Mouse (Mus musculus): ENCODE data around the gene Lbhd1. TPM values are rescaled to one million over a fixed set of nuclear protein-coding genes. Genes with fewer than 3 reads are reported as not detected.
A peak's percentile ranks its signal among the peaks of the same experiment; 100 is the strongest.
"Not testable (repeated sequence)": the region's sequence is repeated elsewhere in the genome, so short reads cannot be mapped to it uniquely, and the experiment has no call there.

The Lbhd1 gene
- polyA plus RNA-seq, 1 experiment from 2014 or later = 44.8 TPM

GRCm38 (mm10) chr19:8875031-8875430 is 8.5 kb upstream of the Lbhd1 start:
- H3K9ac ChIP-seq = no peak overlapping the region
- no peak overlapping the region for H3K27ac ChIP-seq
- no peaks in the 10 kb centered on the region for H3K9me3 ChIP-seq (replicated peaks)
- H3K27me3 ChIP-seq = no peaks in the 10 kb centered on the region
- ATAC-seq (replicated peaks; ENCODE audit: insufficient number of reproducible peaks, insufficient read depth, low FRiP score, low read depth) = no peak
- no peak overlapping the region for H3K4me2 ChIP-seq
- peaks cover 41% of the 10 kb centered on the region for H3K36me3 ChIP-seq
- H3K4me3 ChIP-seq = no peak overlapping the region
- peaks cover 19% of the 10 kb centered on the region for H3K4me1 ChIP-seq (replicated peaks)
- 88% methylated on average over 7 of the region's 7 CpGs for WGBS

- peak within 1 kb of the TSS; percentile 89 for H3K27ac ChIP-seq
- WGBS = under 1% methylated on average over 42 of the region's 42 CpGs
- H3K4me2 ChIP-seq = peak within 1 kb of the TSS; percentile 84
- H3K36me3 ChIP-seq = peaks cover 17% of the 10 kb centered on the region
- peaks cover 15% of the 10 kb centered on the region for H3K4me1 ChIP-seq (replicated peaks)
- no peaks in the 10 kb centered on the region for H3K27me3 ChIP-seq
- peak; percentile 94 for ATAC-seq (replicated peaks; ENCODE audit: insufficient number of reproducible peaks, insufficient read depth, low FRiP score, low read depth)
- H3K9me3 ChIP-seq (replicated peaks) = no peaks in the 10 kb centered on the region
- H3K9ac ChIP-seq = peak within 1 kb of the TSS; percentile 75
- peak within 1 kb of the TSS; percentile 79 for H3K4me3 ChIP-seq
These were observed 3.1 kb upstream of the Lbhd1 start, which contains the start of gene Uqcc3 for GRCm38 (mm10) chr19:8880311-8881033. Uqcc3 (minus strand) TSS chr19:8880923.

- Histone ChIP-seq H3K27ac (peak overlapping the region; percentile 89), H3K4me3 (peak overlapping the region; percentile 79), H3K9me3 (replicated peaks) (no peaks in the 10 kb centered on the region), H3K36me3 (peaks cover 11% of the 10 kb centered on the region; the same call in 1 of the 2 replicates), H3K4me1 (replicated peaks) (peaks cover 15% of the 10 kb centered on the region), H3K4me2 (peak overlapping the region; percentile 84), H3K9ac (peak overlapping the region; percentile 75), H3K27me3 (no peaks in the 10 kb centered on the region)
- no peak for ATAC-seq (replicated peaks; ENCODE audit: insufficient number of reproducible peaks, insufficient read depth, low FRiP score, low read depth)
- WGBS = 9% methylated on average over 3 of the region's 3 CpGs
These were observed 2.5 kb upstream of the Lbhd1 start for GRCm38 (mm10) chr19:8881034-8881392.

DNA sequence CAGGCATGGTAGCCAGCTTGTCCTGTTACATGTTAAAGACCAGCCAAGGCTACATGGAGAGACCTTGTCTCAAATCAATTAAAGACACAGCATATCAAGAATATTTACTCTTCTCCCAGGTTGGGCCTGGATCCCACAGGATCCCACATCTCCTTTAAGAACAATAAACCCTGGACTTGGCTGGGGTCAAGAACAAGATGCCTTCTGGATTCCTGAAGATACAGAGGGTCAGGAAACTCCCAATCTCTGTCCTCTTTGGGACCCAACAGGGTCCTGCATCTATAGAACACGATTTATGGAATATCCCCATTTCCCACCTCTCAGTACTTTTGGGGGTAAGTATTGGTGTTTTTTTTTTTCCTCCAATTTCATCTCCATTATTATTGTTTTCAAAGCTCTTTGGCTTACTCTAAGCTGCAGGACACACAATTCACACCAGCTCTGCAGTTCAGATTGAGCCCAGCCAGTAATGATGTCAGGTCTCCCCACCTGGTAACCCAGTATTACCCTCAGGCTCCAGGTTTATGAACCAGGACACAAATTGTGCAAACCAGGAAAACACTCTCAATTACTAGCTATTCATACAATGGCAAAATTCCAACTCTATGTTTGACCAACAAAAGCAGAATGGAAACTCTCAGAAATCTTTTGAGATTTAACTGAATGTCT is 3.5 kb downstream of the Lbhd1 start:
- Histone ChIP-seq H3K9me3 (replicated peaks) (no peaks in the 10 kb centered on the region), H3K4me3 (no peak overlapping the region), H3K36me3 (peaks cover 9% of the 10 kb centered on the region; the same call in 1 of the 2 replicates), H3K9ac (no peak overlapping the region; the same call in 1 of the 2 replicates), H3K4me2 (no peak overlapping the region), H3K27me3 (no peaks in the 10 kb centered on the region), H3K27ac (no peak overlapping the region), H3K4me1 (replicated peaks) (peaks cover 7% of the 10 kb centered on the region)
- no peak for ATAC-seq (replicated peaks; ENCODE audit: insufficient number of reproducible peaks, insufficient read depth, low FRiP score, low read depth)
- WGBS = 45% methylated on average over 1 of the region's 1 CpGs

DNA sequence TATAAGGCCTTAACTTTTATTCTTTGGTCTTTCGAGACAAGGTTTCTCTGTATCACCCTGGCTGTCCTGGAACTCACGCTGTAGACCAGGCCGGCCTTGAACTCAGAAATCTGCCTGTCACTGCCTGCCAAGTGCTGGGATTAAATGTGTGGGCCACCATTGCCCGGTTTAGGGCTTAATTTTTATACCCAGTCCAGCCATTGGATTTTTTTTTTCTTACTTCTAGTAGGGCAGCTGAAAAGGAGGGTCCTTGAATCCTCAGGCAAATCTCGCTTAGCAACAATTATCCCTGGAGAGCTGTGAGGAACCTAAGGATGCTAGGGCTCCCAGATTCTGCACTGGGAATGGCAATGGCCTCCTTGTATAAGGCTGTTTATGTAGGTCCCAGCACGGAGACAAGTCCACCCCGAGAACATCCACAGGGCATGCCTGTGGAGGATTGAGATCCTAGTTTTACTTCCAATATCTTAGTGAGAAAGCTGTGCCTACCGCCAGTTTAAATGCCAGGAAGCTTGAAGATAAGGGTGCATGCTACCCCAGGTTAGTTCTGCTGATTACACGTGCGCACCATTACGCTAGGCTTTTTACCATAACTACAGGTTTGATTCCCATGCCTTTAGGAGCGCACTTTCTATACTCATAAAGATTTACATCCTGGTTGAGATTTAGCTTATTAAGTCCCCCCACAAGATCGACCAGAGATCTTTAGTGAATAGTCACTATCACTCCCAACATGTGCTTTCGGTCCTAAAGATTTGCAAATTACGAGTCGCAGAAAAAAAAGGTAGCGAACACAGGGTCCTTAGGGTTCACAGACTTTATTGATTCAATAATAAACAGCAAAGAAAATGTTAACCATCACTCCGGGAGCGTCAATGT is 4.3 kb downstream of the Lbhd1 start:
- no peaks in the 10 kb centered on the region for H3K9me3 ChIP-seq (replicated peaks)
- H3K27ac ChIP-seq = peak overlapping the region; percentile 86
- peak overlapping the region; percentile 86 for H3K9ac ChIP-seq
- ATAC-seq (replicated peaks; ENCODE audit: insufficient number of reproducible peaks, insufficient read depth, low FRiP score, low read depth) = no peak
- WGBS = 16% methylated on average over 19 of the region's 19 CpGs
- H3K4me3 ChIP-seq = peak overlapping the region; percentile 84
- peaks cover 9% of the 10 kb centered on the region; the same call in 1 of the 2 replicates for H3K36me3 ChIP-seq
- H3K27me3 ChIP-seq = no peaks in the 10 kb centered on the region
- peak overlapping the region; percentile 81 for H3K4me2 ChIP-seq
- peaks cover 7% of the 10 kb centered on the region for H3K4me1 ChIP-seq (replicated peaks)

- H3K36me3 ChIP-seq = peaks cover 9% of the 10 kb centered on the region; the same call in 1 of the 2 replicates
- no peaks in the 10 kb centered on the region for H3K27me3 ChIP-seq
- H3K27ac ChIP-seq = peak within 1 kb of the TSS; percentile 86
- H3K4me2 ChIP-seq = peak within 1 kb of the TSS; percentile 81
- peaks cover 12% of the 10 kb centered on the region for H3K4me1 ChIP-seq (replicated peaks)
- under 1% methylated on average over 58 of the region's 58 CpGs for WGBS
- H3K9ac ChIP-seq = peak within 1 kb of the TSS; percentile 86
- H3K9me3 ChIP-seq (replicated peaks) = no peaks in the 10 kb centered on the region
- peak within 1 kb of the TSS; percentile 84 for H3K4me3 ChIP-seq
- peak; percentile 93 for ATAC-seq (replicated peaks; ENCODE audit: insufficient number of reproducible peaks, insufficient read depth, low FRiP score, low read depth)
These were observed 5.2 kb downstream of the Lbhd1 start, which contains the start of the genes 1810009A15Rik and Gm49416 for GRCm38 (mm10) chr19:8888511-8889385. 1810009A15Rik (plus strand) TSS chr19:8888853. Gm49416 (plus strand) TSS chr19:8888926.

DNA sequence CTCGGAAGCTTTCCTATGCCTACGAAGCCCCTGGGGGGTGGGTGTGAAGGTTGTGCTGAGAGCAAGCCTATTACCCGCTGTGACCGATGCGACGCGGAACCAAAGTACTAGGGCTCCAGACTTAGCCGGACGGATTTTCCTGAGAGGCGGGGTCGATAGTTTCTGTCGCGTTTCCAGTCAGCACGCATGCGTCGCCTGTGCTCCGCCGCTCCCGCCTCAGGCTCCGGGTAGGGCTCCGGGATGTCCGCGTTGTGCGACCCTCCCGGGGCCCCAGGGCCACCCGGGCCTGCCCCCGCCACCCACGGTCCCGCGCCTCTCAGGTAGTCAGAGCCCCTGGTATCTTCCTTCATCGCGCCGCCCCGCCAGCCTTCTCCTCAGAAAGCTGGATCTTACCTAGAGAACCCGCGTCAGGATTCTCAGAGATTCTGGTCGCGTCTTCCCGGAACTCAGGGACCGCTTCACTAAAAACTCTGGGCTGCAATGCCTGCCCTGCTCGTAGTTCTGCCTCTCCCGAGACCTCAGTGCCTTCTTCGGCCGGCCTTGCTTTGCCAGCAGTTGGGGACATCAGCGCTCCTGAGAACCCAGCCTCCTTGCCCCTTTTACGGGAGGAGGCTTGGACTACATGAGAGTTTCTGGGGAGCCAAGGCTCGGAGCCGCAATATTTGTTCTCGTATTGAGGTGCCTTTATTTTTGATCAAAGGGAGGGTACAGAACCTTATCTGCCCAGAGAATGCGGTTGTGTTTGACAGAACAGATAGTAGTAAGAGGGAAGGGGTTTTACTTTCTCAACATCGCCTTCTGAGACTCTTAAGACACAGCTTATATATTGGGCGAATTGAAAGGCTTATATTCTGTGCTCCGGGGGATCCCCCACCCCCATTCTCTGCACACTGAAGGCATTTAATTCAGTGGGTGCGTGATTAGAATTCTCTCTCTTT is 9.6 kb downstream of the Lbhd1 start, which contains the start of gene Ints5:
Gene Ints5 (plus strand): TSS at position 177 of the 938 bp plus-strand sequence.
- Histone ChIP-seq H3K4me1 (replicated peaks) (peaks cover 26% of the 10 kb centered on the region), H3K4me3 (peak within 1 kb of the TSS; percentile 90), H3K4me2 (peak within 1 kb of the TSS; percentile 90), H3K27ac (peak within 1 kb of the TSS; percentile 85), H3K36me3 (peaks cover 27% of the 10 kb centered on the region), H3K9ac (peak within 1 kb of the TSS; percentile 92), H3K9me3 (replicated peaks) (no peaks in the 10 kb centered on the region), H3K27me3 (no peaks in the 10 kb centered on the region)
- ATAC-seq (replicated peaks; ENCODE audit: insufficient number of reproducible peaks, insufficient read depth, low FRiP score, low read depth) = peak; percentile 27
- 2% methylated on average over 54 of the region's 54 CpGs for WGBS

GRCm38 (mm10) chr19:8895397-8895960 is 11.9 kb downstream of the Lbhd1 start:
- H3K27me3 ChIP-seq = no peaks in the 10 kb centered on the region
- no peak overlapping the region for H3K4me3 ChIP-seq
- H3K4me2 ChIP-seq = no peak overlapping the region
- H3K9me3 ChIP-seq (replicated peaks) = no peaks in the 10 kb centered on the region
- H3K9ac ChIP-seq = no peak overlapping the region; the same call in 1 of the 2 replicates
- H3K27ac ChIP-seq = no peak overlapping the region
- peaks cover 25% of the 10 kb centered on the region for H3K36me3 ChIP-seq
- ATAC-seq (replicated peaks; ENCODE audit: insufficient number of reproducible peaks, insufficient read depth, low FRiP score, low read depth) = no peak
- WGBS = 91% methylated on average over 9 of the region's 9 CpGs
- peaks cover 37% of the 10 kb centered on the region for H3K4me1 ChIP-seq (replicated peaks)

DNA sequence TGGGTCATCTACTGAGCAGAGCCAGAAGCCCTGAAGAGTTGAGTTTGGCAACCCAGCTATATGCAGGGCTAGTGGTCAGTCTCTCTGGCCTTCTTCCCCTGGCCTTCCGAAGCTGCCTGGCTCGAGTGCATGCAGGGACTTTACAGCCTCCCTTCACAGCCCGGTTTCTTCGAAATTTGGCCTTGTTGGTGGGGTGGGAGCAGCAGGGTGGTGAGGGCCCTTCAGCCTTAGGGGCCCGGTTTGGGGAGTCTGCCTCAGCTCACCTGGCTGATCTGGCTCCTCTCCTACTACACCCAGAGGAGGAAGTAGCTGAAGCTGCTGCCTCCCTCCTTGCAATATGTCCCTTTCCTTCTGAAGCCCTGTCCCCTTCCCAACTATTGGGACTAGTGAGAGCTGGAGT is 12.7 kb downstream of the Lbhd1 start:
- not testable (repeated sequence) for H3K4me3 ChIP-seq; ATAC-seq (replicated peaks; ENCODE audit: insufficient number of reproducible peaks, insufficient read depth, low FRiP score, low read depth); H3K4me2 ChIP-seq; H3K9me3 ChIP-seq (replicated peaks); H3K27me3 ChIP-seq; H3K9ac ChIP-seq; H3K27ac ChIP-seq
- peaks cover 37% of the 10 kb centered on the region for H3K4me1 ChIP-seq (replicated peaks)
- peaks cover 18% of the 10 kb centered on the region for H3K36me3 ChIP-seq
- 81% methylated on average over 5 of the region's 5 CpGs for WGBS

Data from heart, embryonic 15.5 days (tissue).